Mouse (Mus musculus) brain, embryonic 14.5 days (tissue): ENCODE data around the gene Prap1.

Experiments used
- CTCF ChIP-seq: fragments of 200-500 bp; IDR thresholded peaks from 2 replicates; pipeline ENCODE4 v1.5.1; 2012; ENCODE audit warnings: inconsistent platforms, mild to moderate bottlenecking, moderate library complexity, borderline replicate concordance; ENCODE audit not compliant: insufficient read depth, insufficient read length; ENCODE audit errors: extremely low read depth
- POLR2A ChIP-seq: fragments of 200-500 bp; IDR thresholded peaks from 2 replicates; pipeline ENCODE4 v1.6.1; 2012; ENCODE audit warnings: mild to moderate bottlenecking, inconsistent platforms, borderline replicate concordance; ENCODE audit not compliant: poor library complexity, insufficient read depth, insufficient read length, severe bottlenecking; ENCODE audit errors: extremely low read depth

GRCm38 (mm10) chr7:140135106-140135770 lies 42.0 kb downstream of the Prap1 start:
- TF ChIP-seq CTCF (no peak), POLR2A (no peak)
